Mouse (Mus musculus) forebrain, postnatal 0 days (tissue): ENCODE results near the gene Aplp1. TPM values are rescaled to one million over a fixed set of nuclear protein-coding genes. Genes with fewer than 3 reads are reported as not detected.
"Not testable (repeated sequence)": the region's sequence is repeated elsewhere in the genome, so short reads cannot be mapped to it uniquely, and the experiment has no call there.

Source experiments
- ATAC-seq: fragments of 200-750 bp; cut with Nextera tagmentation; 2 replicates; pipeline ENCODE4 v1.8.0; 2017; ENCODE audit warnings: mild to moderate bottlenecking, moderate library complexity
- DNase-seq: peaks from one replicate; pipeline ENCODE4 v3.0.0-alpha.2; 2015
- H3K27ac ChIP-seq: fragments of 300-500 bp; sonication (generic); 2 replicates; pipeline ENCODE4 v1.5.1; 2014; ENCODE audit warnings: low read depth, mild to moderate bottlenecking, antibody characterized with exemption, low read length, moderate library complexity, mixed read lengths
- H3K27me3 ChIP-seq: fragments of 300-500 bp; sonication (generic); 2 replicates; pipeline ENCODE4 v1.6.1; 2014; ENCODE audit warnings: mild to moderate bottlenecking, low read length, mixed read lengths; ENCODE audit not compliant: insufficient read depth
- H3K36me3 ChIP-seq: fragments of 300-500 bp; sonication (generic); 2 replicates; pipeline ENCODE4 v1.6.1; 2014; ENCODE audit warnings: mild to moderate bottlenecking, moderate library complexity; ENCODE audit not compliant: insufficient read depth
- H3K4me1 ChIP-seq: fragments of 300-500 bp; sonication (generic); 2 replicates; pipeline ENCODE4 v1.6.1; 2014; ENCODE audit warnings: antibody characterized with exemption; ENCODE audit not compliant: insufficient read depth
- H3K4me2 ChIP-seq: fragments of 300-500 bp; sonication (generic); 2 replicates; pipeline ENCODE4 v1.6.1; 2014; ENCODE audit warnings: low read depth, mild to moderate bottlenecking, moderate library complexity
- H3K4me3 ChIP-seq: fragments of 300-500 bp; sonication (generic); 2 replicates; pipeline ENCODE4 v1.5.1; 2014; ENCODE audit warnings: low read depth, low read length, mixed read lengths
- H3K9ac ChIP-seq: fragments of 300-500 bp; sonication (generic); 2 replicates; pipeline ENCODE4 v1.6.1; 2014; ENCODE audit warnings: mild to moderate bottlenecking
- H3K9me3 ChIP-seq: fragments of 300-500 bp; sonication (generic); 2 replicates; pipeline ENCODE4 v1.6.1; 2016; ENCODE audit warnings: low read length
- CTCF ChIP-seq: sonication (generic); IDR thresholded peaks from 2 replicates; pipeline ENCODE4 v1.5.1; 2016; ENCODE audit warnings: antibody characterized with exemption, control low read depth, low read depth
- WGBS: fragments of 180-500 bp; shearing (Covaris S2); extraction: QIAGEN DNeasy Blood & Tissue Kit; methylation state at CpG from one replicate; pipeline ENCODE4 v1.1.7; 2014; 5-methylcytosine and 5-hydroxymethylcytosine counted together
- polyA plus RNA-seq: library from polyadenylated mRNA; unstranded; fragments of >200 nt; fragmentation: Nextera tagmentation; extraction: Ambion mirVana; gene quantifications from 2 replicates; pipeline ENCODE4 v1.2.1, GENCODE M21; 2015
- total RNA-seq: library from RNA; depleted of rRNA; stranded (reverse); fragments of >200 nt; gene quantifications from 2 replicates; pipeline ENCODE4 v1.2.3, GENCODE M21; 2014

The Aplp1 gene
- total and polyA plus RNA-seq, 2 experiments from 2014 or later = 834 to 867 TPM

DNA sequence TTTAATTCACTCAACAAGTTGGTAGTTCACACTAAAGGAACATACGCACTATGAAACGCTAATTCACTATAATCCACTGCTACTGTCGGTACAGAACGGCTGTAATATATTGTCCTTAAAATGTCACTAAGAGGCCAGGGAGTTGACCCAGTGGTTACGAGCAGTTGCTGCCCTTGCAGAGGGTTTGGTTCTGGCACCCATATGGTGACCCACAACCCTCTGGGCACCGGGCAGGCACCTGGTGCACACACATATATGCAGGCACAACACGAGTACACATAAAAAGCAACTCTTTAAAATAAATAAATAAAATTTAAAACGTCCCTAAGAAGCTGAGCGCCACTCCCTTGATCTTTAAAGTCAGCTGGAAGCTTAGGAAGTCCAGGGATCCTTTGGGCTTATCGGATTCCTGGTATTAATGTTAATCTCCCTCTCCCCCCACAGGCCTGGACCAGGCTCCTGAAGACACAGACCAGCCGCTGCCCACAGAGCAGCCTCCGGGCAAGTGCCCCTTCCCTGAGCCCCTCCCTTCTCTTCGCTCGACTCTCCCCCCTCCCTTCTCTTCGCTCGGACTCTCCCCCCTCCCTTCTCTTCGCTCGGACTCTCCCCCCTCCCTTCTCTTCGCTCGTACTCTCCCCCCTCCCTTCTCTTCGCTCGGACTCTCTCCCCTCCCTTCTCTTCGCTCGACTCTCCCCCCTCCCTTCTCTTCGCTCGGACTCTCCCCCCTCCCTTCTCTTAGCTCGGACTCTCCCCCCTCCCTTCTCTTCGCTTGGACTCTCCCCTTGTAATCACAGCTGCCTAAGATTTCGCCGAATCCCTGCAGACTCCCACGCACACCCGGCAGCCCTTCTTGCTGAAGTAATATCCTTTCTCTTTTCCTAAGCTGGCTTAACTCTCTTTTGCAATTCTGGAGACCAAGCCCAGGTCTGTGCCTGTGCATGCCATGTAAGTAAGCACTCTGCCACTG, 32.4 kb upstream of the Aplp1 start:
- Histone ChIP-seq H3K36me3 (no peaks in the 10 kb centered on the region), H3K9me3 (no peaks in the 10 kb centered on the region), H3K27ac (no peak overlapping the region), H3K4me3 (peak overlapping the region; percentile 33), H3K9ac (peak overlapping the region; percentile 14; the same call in 1 of the 2 replicates), H3K4me1 (no peaks in the 10 kb centered on the region), H3K4me2 (peak overlapping the region; percentile 52), H3K27me3 (no peaks in the 10 kb centered on the region)
- no peak for TF ChIP-seq CTCF
- DNase-seq (peak; percentile 25), ATAC-seq (peak; percentile 38; the same call in 1 of the 2 replicates)
- WGBS = 7% methylated on average over 31 of the region's 32 CpGs

DNA sequence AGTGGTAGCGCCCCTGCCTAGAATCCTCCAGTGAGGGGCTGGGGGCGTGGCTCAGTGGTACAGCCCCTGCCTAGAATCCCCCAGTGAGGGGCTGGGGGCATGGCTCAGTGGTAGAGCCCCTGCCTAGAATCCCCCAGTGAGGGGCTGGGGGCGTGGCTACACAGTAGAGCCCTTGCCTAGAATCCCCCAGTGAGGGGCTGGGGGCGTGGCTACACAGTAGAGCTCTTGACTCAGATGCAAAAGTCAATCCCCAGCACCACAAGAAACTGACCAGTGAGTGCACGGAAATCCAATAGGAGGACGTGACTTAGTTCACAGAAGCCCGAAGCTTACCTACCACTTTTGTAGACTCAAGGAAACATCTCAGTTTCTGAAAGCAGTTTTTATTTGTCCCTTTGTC, 30.8 kb upstream of the Aplp1 start:
- H3K9ac ChIP-seq, H3K4me2 ChIP-seq, H3K4me3 ChIP-seq, H3K27ac ChIP-seq, H3K36me3 ChIP-seq, DNase-seq, ATAC-seq, H3K27me3 ChIP-seq, H3K9me3 ChIP-seq, H3K4me1 ChIP-seq: not testable (repeated sequence)
- WGBS = 86% methylated on average over 7 of the region's 7 CpGs

DNA sequence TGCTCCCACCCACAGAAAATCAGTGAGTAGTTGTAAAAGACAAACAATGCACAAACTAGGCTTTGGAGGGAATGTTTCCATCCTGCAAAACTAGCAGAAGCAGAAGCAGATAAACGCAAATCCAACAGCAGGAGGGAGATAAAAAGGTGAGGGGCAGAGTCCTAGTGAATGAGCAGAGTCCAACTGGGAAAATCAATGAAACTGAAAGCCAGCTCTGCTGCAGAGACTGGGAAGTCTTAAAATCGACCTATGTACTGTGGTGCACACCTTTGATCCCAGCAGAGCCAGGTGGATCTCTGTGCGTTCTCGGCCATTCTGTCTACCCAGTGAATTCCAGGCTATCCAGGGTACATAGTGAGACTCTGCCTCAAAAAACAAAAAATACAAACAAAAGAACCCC, 29.7 kb upstream of the Aplp1 start:
- WGBS = 68% methylated on average over 4 of the region's 4 CpGs
- Histone ChIP-seq H3K36me3 (no peaks in the 10 kb centered on the region), H3K9ac (no peak overlapping the region), H3K9me3 (no peaks in the 10 kb centered on the region), H3K4me3 (no peak overlapping the region), H3K27me3 (no peaks in the 10 kb centered on the region), H3K4me1 (no peaks in the 10 kb centered on the region), H3K27ac (no peak overlapping the region), H3K4me2 (no peak overlapping the region)
- no peak for ATAC-seq
- no peak for DNase-seq
- no peak for TF ChIP-seq CTCF

DNA sequence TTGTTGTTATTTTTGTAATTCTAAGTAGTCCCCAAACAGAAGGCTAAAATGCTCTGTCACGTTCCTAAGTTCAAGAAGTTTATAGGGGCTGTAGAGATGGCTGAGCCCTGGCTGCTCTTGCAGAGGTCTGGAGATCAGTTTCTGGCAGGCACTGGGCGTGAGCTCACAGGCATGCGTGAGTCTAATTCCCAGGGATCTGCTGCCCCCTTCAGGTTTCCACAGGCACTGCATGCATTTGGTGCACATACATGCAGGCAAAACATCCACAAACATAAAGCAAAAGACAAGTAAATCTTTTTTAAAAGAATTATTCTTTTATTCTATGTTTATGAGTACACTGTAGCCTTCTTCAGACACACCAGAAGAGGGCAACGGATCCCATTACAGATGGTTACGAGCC, 27.1 kb upstream of the Aplp1 start:
- peak; percentile 72 for TF ChIP-seq CTCF
- no peak overlapping the region for H3K4me3 ChIP-seq
- no peak overlapping the region for H3K4me2 ChIP-seq
- DNase-seq (peak; percentile 48), ATAC-seq (no peak)
- 42% methylated on average over 5 of the region's 5 CpGs for WGBS
- H3K36me3 ChIP-seq = no peaks in the 10 kb centered on the region
- H3K9ac ChIP-seq = no peak overlapping the region
- H3K9me3 ChIP-seq = no peaks in the 10 kb centered on the region
- H3K27ac ChIP-seq = no peak overlapping the region
- no peaks in the 10 kb centered on the region for H3K4me1 ChIP-seq
- peaks cover 9% of the 10 kb centered on the region for H3K27me3 ChIP-seq

- no peak for TF ChIP-seq CTCF
- DNase-seq (no peak), ATAC-seq (no peak)
- WGBS = 16% methylated on average over 6 of the region's 6 CpGs
- Histone ChIP-seq H3K27ac (no peak overlapping the region), H3K27me3 (peaks cover 63% of the 10 kb centered on the region), H3K9me3 (no peaks in the 10 kb centered on the region), H3K4me3 (no peak overlapping the region), H3K4me1 (no peaks in the 10 kb centered on the region), H3K4me2 (no peak overlapping the region), H3K36me3 (no peaks in the 10 kb centered on the region), H3K9ac (no peak overlapping the region)
Measured at GRCm38 (mm10) chr7:30464816-30465300, 19.5 kb upstream of the Aplp1 start.

DNA sequence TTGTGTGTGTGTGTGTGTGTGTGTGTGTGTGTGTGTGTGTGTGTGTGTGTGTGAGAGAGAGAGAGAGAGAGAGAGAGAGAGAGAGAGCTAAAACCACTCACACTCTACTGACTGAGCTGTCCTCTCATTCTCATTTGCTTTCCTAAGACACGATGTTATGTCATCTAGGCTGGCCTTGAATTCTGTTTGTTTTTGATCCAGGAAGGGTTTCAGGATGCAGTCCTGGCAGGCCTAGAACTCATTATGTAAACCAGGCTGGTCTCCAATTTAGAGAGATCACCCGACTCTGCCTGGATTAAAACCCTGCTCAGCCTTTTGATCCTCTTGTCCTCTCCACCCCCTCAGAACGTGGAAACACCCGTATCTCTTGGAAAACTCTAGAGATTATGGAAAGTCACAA, 18.7 kb upstream of the Aplp1 start:
- TF ChIP-seq CTCF = no peak
- Histone ChIP-seq H3K4me1 (no peaks in the 10 kb centered on the region), H3K27me3 (peaks cover 71% of the 10 kb centered on the region), H3K9me3 (no peaks in the 10 kb centered on the region), H3K4me2 (no peak overlapping the region), H3K4me3 (no peak overlapping the region), H3K27ac (no peak overlapping the region), H3K36me3 (no peaks in the 10 kb centered on the region), H3K9ac (no peak overlapping the region)
- 6% methylated on average over 4 of the region's 4 CpGs for WGBS
- DNase-seq (no peak), ATAC-seq (no peak)

DNA sequence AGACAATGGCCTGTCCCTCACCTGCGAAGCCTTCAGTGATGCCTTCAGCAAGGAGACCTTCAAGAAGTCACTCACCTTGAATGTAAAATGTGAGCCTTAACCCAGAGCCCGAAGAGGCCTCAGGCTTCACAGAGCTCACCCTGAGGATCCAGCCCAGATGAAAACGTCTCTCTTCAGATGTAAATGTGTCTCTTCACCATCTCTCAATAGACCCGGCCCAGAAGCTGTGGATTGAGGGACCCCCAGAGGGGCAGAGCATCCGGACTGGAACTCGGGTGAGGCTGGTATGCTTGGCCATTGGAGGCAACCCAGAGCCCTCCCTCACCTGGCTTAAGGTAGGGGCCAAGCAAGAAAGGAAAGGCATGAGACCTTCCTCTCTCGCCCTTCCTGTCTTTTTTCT, 18.2 kb upstream of the Aplp1 start:
- 23% methylated on average over 7 of the region's 7 CpGs for WGBS
- H3K4me2 ChIP-seq = no peak overlapping the region
- ATAC-seq = no peak
- no peak overlapping the region for H3K27ac ChIP-seq
- H3K36me3 ChIP-seq = no peaks in the 10 kb centered on the region
- peaks cover 75% of the 10 kb centered on the region for H3K27me3 ChIP-seq
- H3K9me3 ChIP-seq = no peaks in the 10 kb centered on the region
- no peak for TF ChIP-seq CTCF
- no peaks in the 10 kb centered on the region for H3K4me1 ChIP-seq
- DNase-seq = no peak
- no peak overlapping the region for H3K4me3 ChIP-seq
- no peak overlapping the region for H3K9ac ChIP-seq
